Mouse (Mus musculus) CH12.LX (cell line): ENCODE measurements at regions not wholly inside any gene's neighbourhood (a gene's known extent, or its start where the extent isn't known, plus 50 kb on each side); places are given as distances from the start of the nearest gene placed in this dataset.

Experiments used
- DNase-seq: peaks from one replicate; pipeline ENCODE4 v3.0.0-alpha.2; 2013; ENCODE audit errors: extremely low read depth
- H3K27ac ChIP-seq: 2 replicates; pipeline ENCODE4 v1.5.1; 2012; ENCODE audit warnings: low read depth, mild to moderate bottlenecking, control low read depth, moderate library complexity; ENCODE audit not compliant: insufficient read depth
- H3K27me3 ChIP-seq: replicated peaks from 2 replicates; pipeline ENCODE3; 2012; ENCODE audit warnings: inconsistent platforms
- H3K36me3 ChIP-seq, 2 experiments: replicated peaks in 1 of 2; 2 replicates each; pipeline versions ENCODE3 to v1.6.1; 2012; ENCODE audit warnings: inconsistent platforms in 1 of 2, low read length in 1 of 2, mild to moderate bottlenecking in 1 of 2, mixed read lengths in 1 of 2, moderate library complexity in 1 of 2; ENCODE audit not compliant: control insufficient read depth in 1 of 2, insufficient read depth in 1 of 2
- H3K4me1 ChIP-seq, 2 experiments: 2 replicates each; pipeline ENCODE4 v1.6.1; 2012; ENCODE audit warnings: inconsistent platforms in 1 of 2, moderate library complexity in 1 of 2; ENCODE audit not compliant: insufficient read depth in 2 of 2, control insufficient read depth in 1 of 2
- H3K4me2 ChIP-seq: 2 replicates; pipeline ENCODE4 v1.6.1; 2012; ENCODE audit warnings: low read depth, mild to moderate bottlenecking, control low read depth; ENCODE audit not compliant: poor library complexity, insufficient read depth, severe bottlenecking
- H3K4me3 ChIP-seq, 3 experiments: fragments of 150-350 bp in 1 of 3; sonication (generic) in 1 of 3; replicated peaks in 1 of 3; 2 replicates each; pipeline versions ENCODE3 to v1.5.1; 2011 to 2012; ENCODE audit warnings: low read depth in 2 of 3, low read length in 2 of 3, mild to moderate bottlenecking in 2 of 3, moderate library complexity in 2 of 3, control low read depth in 1 of 3, improper control_type of control experiment in 1 of 3, inconsistent platforms in 1 of 3, mixed read lengths in 1 of 3; ENCODE audit not compliant: poor library complexity in 1 of 3
- H3K79me2 ChIP-seq: replicated peaks from 2 replicates; pipeline ENCODE4 v1.6.1; 2012; ENCODE audit warnings: mild to moderate bottlenecking, moderate library complexity; ENCODE audit not compliant: control insufficient read depth, poor library complexity, insufficient read depth, severe bottlenecking; ENCODE audit errors: extremely low read depth
- H3K9ac ChIP-seq: 2 replicates; pipeline ENCODE4 v1.6.1; 2012; ENCODE audit warnings: low read depth, mild to moderate bottlenecking, control low read depth, moderate library complexity; ENCODE audit not compliant: insufficient read depth
- H3K9me3 ChIP-seq: replicated peaks from 2 replicates; pipeline ENCODE3; 2012; ENCODE audit warnings: low read length, inconsistent platforms, mixed read lengths
- CTCF ChIP-seq, 2 experiments: IDR thresholded peaks in 1 of 2; conservative IDR thresholded peaks in 1 of 2; 2 replicates each; pipeline ENCODE4 v1.5.1; 2011 to 2012; ENCODE audit warnings: low read depth in 2 of 2, low read length in 2 of 2, improper control_type of control experiment in 1 of 2, inconsistent platforms in 1 of 2, mild to moderate bottlenecking in 1 of 2, moderate library complexity in 1 of 2
- E2F4 ChIP-seq: IDR thresholded peaks from 2 replicates; pipeline ENCODE4 v1.6.1; 2011; ENCODE audit warnings: low read depth, low read length, improper control_type of control experiment; ENCODE audit not compliant: insufficient replicate concordance
- ELF1 ChIP-seq: IDR thresholded peaks from 2 replicates; pipeline ENCODE4 v1.6.1; 2014; ENCODE audit warnings: low read depth, mild to moderate bottlenecking, inconsistent platforms, low read length, improper control_type of control experiment
- IRF4 ChIP-seq: IDR thresholded peaks from 2 replicates; pipeline ENCODE4 v1.6.1; 2014; ENCODE audit warnings: low read depth, mild to moderate bottlenecking, inconsistent platforms, low read length, improper control_type of control experiment
- JUND ChIP-seq: conservative IDR thresholded peaks from 2 replicates; pipeline ENCODE4 v1.6.1; 2011; ENCODE audit warnings: low read depth, low read length, improper control_type of control experiment
- KAT2A ChIP-seq: IDR thresholded peaks from 2 replicates; pipeline ENCODE4 v1.6.1; 2012; ENCODE audit warnings: low read length, improper control_type of control experiment, inconsistent platforms; ENCODE audit not compliant: insufficient replicate concordance
- MXI1 ChIP-seq: IDR thresholded peaks from 2 replicates; pipeline ENCODE4 v1.6.1; 2011; ENCODE audit warnings: mild to moderate bottlenecking, low read depth, low read length, improper control_type of control experiment
- POLR2AphosphoS2 ChIP-seq: IDR thresholded peaks from 2 replicates; pipeline ENCODE4 v1.6.1; 2011; ENCODE audit warnings: low read depth, low read length, improper control_type of control experiment
- RCOR1 ChIP-seq: conservative IDR thresholded peaks from 2 replicates; pipeline ENCODE4 v1.6.1; 2012; ENCODE audit warnings: low read depth, mild to moderate bottlenecking, inconsistent platforms, low read length, improper control_type of control experiment
- dilution Hi-C: fragments of 300-500 bp; cut with MboI; formaldehyde crosslinking; loops from 2 replicates; pipeline ENCODE4 v1.14.3; 2020; ENCODE audit warnings: low sequenced_read_pairs; ENCODE audit not compliant: extremely low pct_unique_long_range_greater_than_20kb, extremely low pct_ligation_motif_present
- in situ Hi-C: fragments of 300-500 bp; cut with MboI; formaldehyde crosslinking; loops from 3 replicates; pipeline ENCODE4 v1.14.3; 2019; ENCODE audit warnings: low sequenced_read_pairs, low pct_ligation_motif_present, low pct_unique_long_range_greater_than_20kb, mixed read lengths

- Histone ChIP-seq H3K9ac (no peak overlapping the region), H3K9me3 (peaks cover 46% of the 10 kb centered on the region), H3K4me3 (no peak overlapping the region), H3K4me2 (no peak overlapping the region), H3K36me3 (no peaks in the 10 kb centered on the region), H3K4me1 (no peaks in the 10 kb centered on the region), H3K79me2 (no peaks in the 10 kb centered on the region), H3K27ac (no peak overlapping the region), H3K27me3 (no peaks in the 10 kb centered on the region)
- in situ Hi-C loops (no loop called here), dilution Hi-C loops (no loop called here)
- DNase-seq = no peak
- TF ChIP-seq JUND (no peak), IRF4 (no peak), ELF1 (no peak), POLR2AphosphoS2 (no peak)
Measured at GRCm38 (mm10) chr3:17786023-17786720, 162.0 kb upstream of the Cypt12 start.

- no peak for TF ChIP-seq MXI1
- no peak for TF ChIP-seq KAT2A
- no peak for TF ChIP-seq CTCF (conservative IDR thresholded peaks at IDR 0.05 in 1 of 2, IDR thresholded peaks at IDR 0.05 in 1 of 2; ENCODE audit: low read depth in 2 of 2, low read length in 2 of 2)
- Histone ChIP-seq H3K9ac (no peak overlapping the region), H3K27ac (no peak overlapping the region), H3K27me3 (no peaks in the 10 kb centered on the region), H3K4me1 (no peaks in the 10 kb centered on the region), H3K4me3 (no peak overlapping the region), H3K36me3 (no peaks in the 10 kb centered on the region), H3K79me2 (no peaks in the 10 kb centered on the region), H3K4me2 (no peak overlapping the region), H3K9me3 (peaks cover 48% of the 10 kb centered on the region)
- no peak for DNase-seq
- in situ Hi-C loops = no loop called here
- dilution Hi-C loops = no loop called here
Measured at GRCm38 (mm10) chr3:17786721-17787442, 161.3 kb upstream of the Cypt12 start.

GRCm38 (mm10) chr3:17787443-17788333, 160.5 kb upstream of the Cypt12 start:
- no peaks in the 10 kb centered on the region for H3K27me3 ChIP-seq
- no peaks in the 10 kb centered on the region for H3K79me2 ChIP-seq
- TF ChIP-seq E2F4 (no peak), RCOR1 (no peak)
- TF ChIP-seq, all 38 proteins: peak for 0
- Histone ChIP-seq H3K4me1 (no peaks in the 10 kb centered on the region), H3K9me3 (peaks cover 50% of the 10 kb centered on the region), H3K4me3 (no peak overlapping the region), H3K4me2 (no peak overlapping the region), H3K27ac (no peak overlapping the region), H3K36me3 (no peaks in the 10 kb centered on the region), H3K9ac (no peak overlapping the region)
- in situ Hi-C loops = no loop called here
- no peak for DNase-seq
- dilution Hi-C loops = no loop called here
